Mouse (Mus musculus) monocyte, adult 5-6 weeks (primary cell): ENCODE results near the gene Txndc17. TPM values are rescaled to one million over a fixed set of nuclear protein-coding genes. Genes with fewer than 3 reads are reported as not detected.
A peak's percentile ranks its signal among the peaks of the same experiment; 100 is the strongest.
"Not testable (repeated sequence)": the region's sequence is repeated elsewhere in the genome, so short reads cannot be mapped to it uniquely, and the experiment has no call there.

ENCODE experiments used
- ATAC-seq: fragments of 153-309, 156-312 bp; replicated peaks from 2 replicates; pipeline ENCODE4 v1.8.0; 2017; ENCODE audit warnings: mild to moderate bottlenecking; ENCODE audit not compliant: low TSS enrichment, insufficient number of reproducible peaks, severe bottlenecking, poor library complexity, low FRiP score
- total RNA-seq: library from RNA; stranded (forward); fragments of 200-1000, 200-491, 200-594 nt; gene quantifications from 3 replicates; pipeline ENCODE4 v1.2.3, GENCODE M21; 2017

Gene Txndc17
- 31.1 to 49.7 TPM (median 37.8 TPM) in 3 replicates for total RNA-seq

GRCm38 (mm10) chr11:72207204-72207833 lies at the start of gene Txndc17, which contains the start of gene 4933427D14Rik:
TSS of gene Txndc17 (plus strand) at chr11:72207547.
TSS of gene 4933427D14Rik (minus strand) at chr11:72207459.
- peak; percentile 72 for ATAC-seq

GRCm38 (mm10) chr11:72163198-72163597 lies 44.1 kb upstream of the Txndc17 start:
- no peak for ATAC-seq

- ATAC-seq = no peak
These were observed 37.5 kb upstream of the Txndc17 start for GRCm38 (mm10) chr11:72169871-72170270.

- ATAC-seq = not testable (repeated sequence)
These were observed 35.4 kb upstream of the Txndc17 start for GRCm38 (mm10) chr11:72171906-72172305.

- ATAC-seq = no peak
These were observed 33.8 kb upstream of the Txndc17 start for GRCm38 (mm10) chr11:72173506-72173905.

- ATAC-seq = no peak
These were observed 32.6 kb upstream of the Txndc17 start for GRCm38 (mm10) chr11:72174721-72175120.

- ATAC-seq = no peak
These were observed 31.4 kb upstream of the Txndc17 start for GRCm38 (mm10) chr11:72175966-72176365.

- ATAC-seq = no peak
These were observed 30.8 kb upstream of the Txndc17 start for GRCm38 (mm10) chr11:72176553-72176952.

GRCm38 (mm10) chr11:72180556-72180955 lies 26.8 kb upstream of the Txndc17 start:
- no peak for ATAC-seq

- ATAC-seq = no peak
These were observed 26.2 kb upstream of the Txndc17 start for GRCm38 (mm10) chr11:72181136-72181535.

GRCm38 (mm10) chr11:72184252-72184651 lies 23.1 kb upstream of the Txndc17 start:
- ATAC-seq = no peak

- no peak for ATAC-seq
These were observed 16.5 kb upstream of the Txndc17 start for GRCm38 (mm10) chr11:72190857-72191256.

- ATAC-seq = no peak
These were observed 13.1 kb upstream of the Txndc17 start for GRCm38 (mm10) chr11:72194259-72194658.

GRCm38 (mm10) chr11:72196506-72196905 lies 10.8 kb upstream of the Txndc17 start:
- no peak for ATAC-seq

- ATAC-seq = no peak
These were observed 3.9 kb upstream of the Txndc17 start for GRCm38 (mm10) chr11:72203440-72203839.

- no peak for ATAC-seq
These were observed 2.1 kb upstream of the Txndc17 start for GRCm38 (mm10) chr11:72205256-72205655.

GRCm38 (mm10) chr11:72206341-72207203 lies 775 bp upstream of the Txndc17 start, which contains the start of gene Gm43951:
TSS of gene Gm43951 (minus strand) at chr11:72206840.
- peak; percentile 6; the same call in 1 of the 2 replicates for ATAC-seq

- no peak for ATAC-seq
These were observed 559 bp downstream of the Txndc17 start for GRCm38 (mm10) chr11:72207834-72208377.

GRCm38 (mm10) chr11:72214591-72215409 lies 7.5 kb downstream of the Txndc17 start:
- peak; percentile 94 for ATAC-seq
